Mouse (Mus musculus) hindbrain, embryonic 14.5 days (tissue): ENCODE measurements at regions not wholly inside any gene's neighbourhood (a gene's known extent, or its start where the extent isn't known, plus 50 kb on each side); places are given as distances from the start of the nearest gene placed in this dataset.

ENCODE experiments used
- ATAC-seq: fragments of 200-750 bp; cut with Nextera tagmentation; 2 replicates; pipeline ENCODE4 v1.8.0; 2017; ENCODE audit warnings: moderate number of reproducible peaks, mild to moderate bottlenecking, moderate TSS enrichment, moderate library complexity; ENCODE audit not compliant: low FRiP score
- DNase-seq: peaks from one replicate; pipeline ENCODE4 v3.0.0-alpha.2; 2015; ENCODE audit warnings: low spot score
- H3K27ac ChIP-seq: fragments of 300-500 bp; sonication (generic); 2 replicates; pipeline ENCODE4 v1.5.1; 2014; ENCODE audit warnings: mild to moderate bottlenecking, moderate library complexity
- H3K27me3 ChIP-seq: fragments of 300-500 bp; sonication (generic); 2 replicates; pipeline ENCODE4 v1.6.1; 2014; ENCODE audit warnings: mild to moderate bottlenecking, low read length, mixed read lengths; ENCODE audit not compliant: control insufficient read depth, insufficient read depth
- H3K36me3 ChIP-seq: fragments of 300-500 bp; sonication (generic); replicated peaks from 2 replicates; pipeline ENCODE4 v1.6.1; 2014; ENCODE audit not compliant: control insufficient read depth, insufficient read depth
- H3K4me1 ChIP-seq: fragments of 300-500 bp; sonication (generic); replicated peaks from 2 replicates; pipeline ENCODE4 v1.6.1; 2014; ENCODE audit warnings: antibody characterized with exemption, low read length, mixed read lengths; ENCODE audit not compliant: control insufficient read depth, insufficient read depth
- H3K4me2 ChIP-seq: fragments of 300-500 bp; sonication (generic); replicated peaks from 2 replicates; pipeline ENCODE4 v1.6.1; 2014; ENCODE audit warnings: mild to moderate bottlenecking, moderate library complexity
- H3K4me3 ChIP-seq: fragments of 300-500 bp; sonication (generic); replicated peaks from 2 replicates; pipeline ENCODE4 v1.5.1; 2014; ENCODE audit warnings: mild to moderate bottlenecking, low read length
- H3K9ac ChIP-seq: fragments of 300-500 bp; sonication (generic); 2 replicates; pipeline ENCODE4 v1.6.1; 2014
- H3K9me3 ChIP-seq: fragments of 300-500 bp; sonication (generic); 2 replicates; pipeline ENCODE4 v1.6.1; 2016; ENCODE audit warnings: low read length; ENCODE audit not compliant: control insufficient read depth
- WGBS: fragments of 180-500 bp; shearing (Covaris S2); extraction: QIAGEN DNeasy Blood & Tissue Kit; methylation state at CpG from one replicate; pipeline ENCODE4 v1.1.7; 2014; 5-methylcytosine and 5-hydroxymethylcytosine counted together

DNA sequence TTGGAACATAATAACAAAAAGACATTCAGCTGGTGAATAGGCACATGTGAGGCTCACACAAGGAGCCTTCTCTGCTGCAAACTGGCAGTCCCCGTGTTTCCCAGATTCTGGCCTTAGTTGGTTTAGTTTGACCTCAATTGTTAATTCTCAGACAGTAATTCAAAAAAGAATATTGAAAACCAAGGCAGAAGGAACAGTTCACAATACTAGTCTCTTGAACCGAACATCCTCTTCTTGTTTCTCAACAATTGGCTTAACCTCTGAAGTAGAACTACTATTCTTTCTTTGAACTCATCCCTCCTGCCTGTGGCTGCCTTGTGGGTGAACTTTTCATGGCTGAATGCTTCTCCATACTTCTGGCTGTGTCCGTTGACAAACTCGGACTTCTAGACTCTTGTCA, 110.4 kb upstream of the Neil3 start:
- H3K9ac ChIP-seq: no peak overlapping the region
- DNase-seq: no peak
- ATAC-seq: no peak
- H3K36me3 ChIP-seq: no peaks in the 10 kb centered on the region
- no peak overlapping the region for H3K4me3 ChIP-seq
- H3K27ac ChIP-seq: no peak overlapping the region
- H3K4me2 ChIP-seq: no peak overlapping the region
- H3K27me3 ChIP-seq: no peaks in the 10 kb centered on the region
- 14% methylated on average over 4 of the region's 4 CpGs for WGBS
- H3K9me3 ChIP-seq: no peaks in the 10 kb centered on the region
- H3K4me1 ChIP-seq: no peaks in the 10 kb centered on the region

- H3K4me2 ChIP-seq: no peak overlapping the region
- H3K9ac ChIP-seq: no peak overlapping the region
- H3K27me3 ChIP-seq: no peaks in the 10 kb centered on the region
- H3K4me1 ChIP-seq: no peaks in the 10 kb centered on the region
- ATAC-seq: no peak
- H3K36me3 ChIP-seq: no peaks in the 10 kb centered on the region
- no peak for DNase-seq
- no peak overlapping the region for H3K4me3 ChIP-seq
- H3K27ac ChIP-seq: no peak overlapping the region
- no peaks in the 10 kb centered on the region for H3K9me3 ChIP-seq
These were observed 130.3 kb upstream of the Neil3 start for GRCm38 (mm10) chr8:53769211-53769610.

DNA sequence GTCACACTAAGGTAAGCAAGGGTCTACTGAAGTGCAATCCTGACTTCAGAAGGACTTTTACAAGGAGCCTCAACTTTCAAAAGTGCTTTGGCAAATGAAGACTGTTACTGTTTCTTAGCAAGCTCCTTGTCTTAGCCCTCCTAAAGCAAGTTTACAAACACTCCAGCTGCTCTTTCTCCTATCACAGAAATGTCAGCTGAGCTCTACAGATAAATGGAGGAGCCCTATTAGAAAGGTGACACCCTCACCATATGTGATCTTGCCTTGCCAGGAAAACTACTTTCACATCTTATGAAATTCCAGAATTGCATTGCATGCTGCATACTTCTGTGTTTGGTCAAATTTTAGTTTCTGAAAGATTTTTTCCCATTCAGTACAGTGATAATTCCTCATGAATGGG, 136.6 kb upstream of the Neil3 start:
- no peak for ATAC-seq

GRCm38 (mm10) chr8:53780886-53781285, 142.0 kb upstream of the Neil3 start:
- no peak overlapping the region for H3K27ac ChIP-seq
- WGBS: 81% methylated on average over 2 of the region's 2 CpGs
- no peaks in the 10 kb centered on the region for H3K4me1 ChIP-seq
- H3K9ac ChIP-seq: no peak overlapping the region
- no peaks in the 10 kb centered on the region for H3K27me3 ChIP-seq
- ATAC-seq: no peak
- no peak for DNase-seq
- no peak overlapping the region for H3K4me2 ChIP-seq
- H3K9me3 ChIP-seq: no peaks in the 10 kb centered on the region
- no peaks in the 10 kb centered on the region for H3K36me3 ChIP-seq
- H3K4me3 ChIP-seq: no peak overlapping the region

More for the DNA sequence above, 136.6 kb upstream of the Neil3 start:
- Histone ChIP-seq H3K4me2 (no peak overlapping the region), H3K36me3 (no peaks in the 10 kb centered on the region), H3K27ac (no peak overlapping the region), H3K4me3 (no peak overlapping the region), H3K9ac (no peak overlapping the region), H3K4me1 (no peaks in the 10 kb centered on the region), H3K9me3 (no peaks in the 10 kb centered on the region), H3K27me3 (no peaks in the 10 kb centered on the region)
- no peak for DNase-seq

DNA sequence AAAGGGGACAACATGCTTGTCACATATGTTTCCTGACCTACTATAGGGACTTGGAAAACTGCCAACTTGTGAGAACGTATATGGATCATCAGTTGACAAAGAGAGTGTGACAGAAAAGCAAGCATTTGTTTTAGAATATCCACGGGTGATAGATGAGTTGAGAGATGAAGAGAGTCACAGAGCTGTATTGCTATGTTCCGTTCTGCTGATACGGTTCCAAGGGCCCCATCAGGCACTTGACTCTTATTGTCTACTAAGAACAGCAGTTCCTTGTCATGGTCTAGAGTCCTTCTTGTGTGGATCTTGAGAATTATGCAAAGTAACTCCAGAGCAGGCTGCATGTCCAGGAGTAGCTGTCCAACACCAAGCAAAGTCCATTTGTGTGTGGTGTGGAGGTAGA, 143.0 kb upstream of the Neil3 start:
- no peaks in the 10 kb centered on the region for H3K9me3 ChIP-seq
- ATAC-seq (no peak), DNase-seq (no peak)
- no peak overlapping the region for H3K4me2 ChIP-seq
- H3K4me1 ChIP-seq: no peaks in the 10 kb centered on the region
- no peak overlapping the region for H3K27ac ChIP-seq
- H3K4me3 ChIP-seq: no peak overlapping the region
- no peak overlapping the region for H3K9ac ChIP-seq
- H3K36me3 ChIP-seq: no peaks in the 10 kb centered on the region
- no peaks in the 10 kb centered on the region for H3K27me3 ChIP-seq
- WGBS: 60% methylated on average over 4 of the region's 4 CpGs

DNA sequence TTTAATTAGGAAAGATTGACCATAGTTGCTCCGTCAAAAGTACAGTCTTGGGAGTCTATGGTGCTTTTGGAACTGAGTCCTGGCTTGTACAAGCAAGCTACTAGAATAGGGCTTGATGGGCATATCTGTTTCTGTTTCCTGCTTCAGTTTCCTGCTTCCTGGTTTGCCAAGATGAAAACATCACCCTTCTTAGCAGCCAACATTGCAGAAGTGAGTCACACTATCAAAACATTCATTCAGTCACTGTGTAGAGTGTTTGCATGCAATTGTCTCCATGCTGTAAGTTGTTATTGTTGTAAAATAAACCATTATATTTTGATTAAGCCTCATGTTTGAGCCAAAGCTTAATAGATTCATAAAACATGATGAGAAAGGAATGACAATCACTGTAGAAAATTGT, 149.3 kb upstream of the Neil3 start:
- H3K4me2 ChIP-seq: no peak overlapping the region
- H3K4me1 ChIP-seq: no peaks in the 10 kb centered on the region
- no peak overlapping the region for H3K27ac ChIP-seq
- no peak for ATAC-seq
- H3K36me3 ChIP-seq: no peaks in the 10 kb centered on the region
- 91% methylated on average over 1 of the region's 1 CpGs for WGBS
- H3K27me3 ChIP-seq: no peaks in the 10 kb centered on the region
- no peak overlapping the region for H3K9ac ChIP-seq
- H3K4me3 ChIP-seq: no peak overlapping the region
- H3K9me3 ChIP-seq: no peaks in the 10 kb centered on the region
- no peak for DNase-seq

DNA sequence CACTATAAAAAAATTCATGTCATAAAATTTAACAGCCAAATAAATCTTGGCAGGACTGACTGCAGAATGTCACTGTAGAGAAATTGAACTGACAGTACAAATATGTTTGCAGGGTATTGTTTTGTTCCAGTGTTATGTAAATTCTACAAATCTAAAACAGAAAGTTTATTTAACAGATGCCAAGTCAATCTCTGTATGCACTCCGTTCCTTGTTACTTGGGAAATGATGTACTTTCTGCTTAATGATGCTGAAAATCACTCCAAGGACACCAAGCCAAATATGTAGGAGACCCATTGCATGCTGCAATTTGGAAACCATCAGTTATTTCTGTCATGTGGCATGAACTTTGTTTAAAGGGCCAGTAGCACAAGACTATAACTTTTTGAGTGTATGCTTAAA, 182.3 kb upstream of the Neil3 start:
- Histone ChIP-seq H3K4me3 (no peak overlapping the region), H3K4me1 (no peaks in the 10 kb centered on the region), H3K9me3 (no peaks in the 10 kb centered on the region), H3K9ac (no peak overlapping the region), H3K4me2 (no peak overlapping the region), H3K27me3 (no peaks in the 10 kb centered on the region), H3K36me3 (no peaks in the 10 kb centered on the region), H3K27ac (no peak overlapping the region)
- ATAC-seq (no peak), DNase-seq (peak; percentile 46)
- 27% methylated on average over 1 of the region's 1 CpGs for WGBS

DNA sequence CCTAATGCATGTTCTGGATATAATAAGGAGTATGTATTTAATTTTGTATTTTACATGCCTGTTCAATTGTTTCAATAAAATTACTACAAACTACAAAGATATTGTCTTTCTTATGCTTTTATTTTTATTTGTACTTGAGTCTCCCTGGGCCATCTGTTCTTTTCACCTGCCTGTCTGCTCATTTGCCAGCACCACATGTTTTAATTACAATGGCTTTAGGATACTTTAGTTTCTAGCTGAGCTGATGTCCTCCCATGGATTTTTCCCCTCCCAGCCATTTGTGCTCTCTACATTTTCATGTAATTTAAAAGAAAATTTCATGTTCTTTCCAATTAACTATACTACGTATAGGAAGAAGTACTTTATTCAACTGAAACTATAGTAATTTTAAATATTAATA, 188.5 kb upstream of the Neil3 start:
- no peaks in the 10 kb centered on the region for H3K27me3 ChIP-seq
- H3K9ac ChIP-seq: no peak overlapping the region
- no peaks in the 10 kb centered on the region for H3K4me1 ChIP-seq
- WGBS: 89% methylated on average over 1 of the region's 1 CpGs
- H3K27ac ChIP-seq: no peak overlapping the region
- no peak overlapping the region for H3K4me3 ChIP-seq
- ATAC-seq: no peak
- no peak for DNase-seq
- no peaks in the 10 kb centered on the region for H3K36me3 ChIP-seq
- H3K9me3 ChIP-seq: no peaks in the 10 kb centered on the region
- no peak overlapping the region for H3K4me2 ChIP-seq

- Histone ChIP-seq H3K4me2 (no peak overlapping the region), H3K4me3 (no peak overlapping the region), H3K27ac (no peak overlapping the region), H3K9me3 (no peaks in the 10 kb centered on the region), H3K27me3 (no peaks in the 10 kb centered on the region), H3K4me1 (no peaks in the 10 kb centered on the region), H3K9ac (no peak overlapping the region), H3K36me3 (no peaks in the 10 kb centered on the region)
- ATAC-seq: no peak
- no peak for DNase-seq
These were observed 209.0 kb upstream of the Neil3 start for GRCm38 (mm10) chr8:53847821-53848220.

GRCm38 (mm10) chr8:53868567-53868966, 208.8 kb upstream of the Vegfc start:
- WGBS: 73% methylated on average over 1 of the region's 1 CpGs
- H3K9ac ChIP-seq: no peak overlapping the region
- H3K9me3 ChIP-seq: no peaks in the 10 kb centered on the region
- no peak for ATAC-seq
- no peaks in the 10 kb centered on the region for H3K4me1 ChIP-seq
- no peak overlapping the region for H3K4me3 ChIP-seq
- H3K27ac ChIP-seq: no peak overlapping the region
- no peak overlapping the region for H3K4me2 ChIP-seq
- no peak for DNase-seq
- H3K27me3 ChIP-seq: no peaks in the 10 kb centered on the region
- no peaks in the 10 kb centered on the region for H3K36me3 ChIP-seq
